Mouse (Mus musculus) 3T3-L1 (cell line): ENCODE measurements around the gene Mapk9.

Source experiments
- DNase-seq: peaks from one replicate; pipeline ENCODE4 v3.0.0-alpha.2; 2015; ENCODE audit warnings: low read depth, low spot score

Mapk9 gene

DNA sequence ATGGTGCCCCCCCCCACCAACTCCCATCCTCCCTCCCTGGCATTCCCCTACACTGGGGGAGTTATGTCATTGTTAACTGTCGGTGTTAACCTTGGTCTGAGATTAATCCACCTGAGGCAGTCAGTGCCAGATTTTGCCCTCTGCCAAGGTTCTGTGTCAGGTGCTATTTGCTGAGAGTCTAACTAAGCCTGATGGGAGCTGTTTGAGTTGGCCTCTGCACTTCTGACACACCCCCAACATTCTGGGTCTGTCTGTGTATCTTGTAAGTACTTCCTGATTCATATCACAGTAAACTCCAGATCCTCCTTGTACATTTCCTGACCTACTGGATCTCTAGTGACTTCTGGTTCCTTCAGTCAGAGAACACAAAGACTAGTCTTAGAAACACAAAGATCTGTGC is 5.9 kb upstream of the Mapk9 start:
- DNase-seq: no peak

DNA sequence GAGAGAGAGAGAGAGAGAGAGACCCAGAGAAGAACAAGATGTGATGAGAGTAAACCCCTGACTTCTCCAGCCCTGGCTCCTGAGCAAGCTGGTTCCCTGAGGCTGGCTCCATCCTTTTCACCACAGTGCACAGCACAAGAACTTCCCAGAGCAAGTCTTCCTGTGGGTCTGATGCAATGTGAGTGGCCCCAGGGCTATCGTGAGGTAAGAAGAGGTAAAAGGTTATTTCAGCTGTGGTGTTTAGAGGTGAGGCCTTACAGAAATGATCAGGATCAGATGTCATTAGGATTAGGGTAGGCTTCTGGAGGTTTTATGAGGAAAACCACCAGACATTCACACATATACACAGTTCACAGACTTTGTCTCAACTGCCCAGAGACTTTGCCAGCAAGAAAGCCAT is 4.7 kb upstream of the Mapk9 start:
- no peak for DNase-seq

DNA sequence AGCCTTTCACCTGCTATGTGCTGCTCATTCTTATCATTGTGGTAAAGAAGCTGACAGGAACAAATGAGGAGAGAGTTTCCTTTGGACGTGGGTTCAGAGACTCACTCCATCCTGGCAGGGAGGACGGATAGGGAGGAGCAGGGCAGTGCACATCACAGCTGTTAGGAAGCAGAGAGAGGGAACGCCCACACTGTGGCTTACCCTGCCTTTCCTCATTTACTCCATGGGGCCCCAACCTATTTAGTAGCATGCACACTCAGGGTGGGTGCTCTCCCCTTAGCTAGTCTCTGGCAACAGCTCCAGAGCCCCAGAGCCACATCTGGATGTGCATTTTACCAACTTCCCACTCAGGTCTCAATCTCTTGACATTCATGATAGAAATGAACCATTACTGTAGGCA is 3.8 kb upstream of the Mapk9 start:
- no peak for DNase-seq

DNA sequence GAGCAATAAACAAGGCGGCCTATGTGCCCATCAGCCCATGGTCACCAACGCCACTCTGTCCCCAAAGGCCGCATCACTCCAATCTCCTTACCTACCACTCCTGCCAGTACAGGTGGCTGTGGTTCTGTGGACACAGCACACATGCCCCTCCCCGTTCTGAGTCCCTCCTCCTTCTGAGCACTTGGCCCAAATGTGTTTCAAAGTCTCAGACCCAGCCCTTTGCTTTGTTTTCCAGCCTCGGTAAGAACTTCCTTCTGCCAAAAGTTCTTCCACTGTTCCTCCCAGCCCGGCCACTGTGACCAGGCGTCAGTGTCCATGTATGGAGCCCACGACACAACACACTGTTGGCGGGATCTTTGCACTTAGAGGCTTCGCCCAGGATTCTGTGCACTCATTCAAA is 2.2 kb upstream of the Mapk9 start:
- DNase-seq: no peak

DNA sequence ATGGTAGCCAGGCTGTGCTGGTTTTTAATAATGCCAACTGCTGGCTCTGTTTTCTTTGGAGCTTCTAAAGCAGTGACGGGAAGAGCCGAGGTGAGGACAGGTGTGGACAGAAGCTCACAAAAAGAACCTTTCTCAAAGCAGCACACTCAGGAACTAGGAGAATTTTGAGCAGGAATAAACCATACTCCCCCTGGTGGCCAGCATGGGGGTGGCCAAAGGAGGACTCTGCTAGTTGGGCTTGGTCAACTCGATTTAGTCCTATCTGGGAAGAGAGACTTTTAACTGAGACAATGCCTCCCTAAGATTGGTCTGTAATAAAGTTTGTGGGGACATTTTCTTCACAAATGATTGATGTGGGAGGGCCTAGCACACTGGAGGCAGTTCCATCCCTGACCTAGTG is 1.6 kb upstream of the Mapk9 start:
- DNase-seq: peak; percentile 81

DNA sequence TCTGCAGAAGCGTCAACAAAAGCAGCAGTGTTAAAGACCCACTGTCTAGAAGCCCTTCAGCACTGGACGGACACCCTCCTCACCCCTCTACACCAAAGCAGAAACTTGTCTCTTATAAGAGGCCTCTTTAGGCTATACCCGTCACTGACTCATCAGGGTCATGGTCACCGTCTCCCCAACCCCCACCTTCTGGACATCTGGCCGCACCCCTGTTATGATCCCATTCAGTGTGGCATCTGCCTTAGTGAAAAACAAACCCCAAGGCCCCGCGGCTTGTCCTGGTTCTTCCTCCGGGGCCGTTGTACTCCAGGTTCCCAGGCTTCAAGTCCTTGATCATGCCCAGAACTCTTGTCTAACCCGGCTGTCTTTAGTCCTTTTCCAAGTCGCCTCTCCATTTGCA is 593 bp upstream of the Mapk9 start:
- peak; percentile 22 for DNase-seq

DNA sequence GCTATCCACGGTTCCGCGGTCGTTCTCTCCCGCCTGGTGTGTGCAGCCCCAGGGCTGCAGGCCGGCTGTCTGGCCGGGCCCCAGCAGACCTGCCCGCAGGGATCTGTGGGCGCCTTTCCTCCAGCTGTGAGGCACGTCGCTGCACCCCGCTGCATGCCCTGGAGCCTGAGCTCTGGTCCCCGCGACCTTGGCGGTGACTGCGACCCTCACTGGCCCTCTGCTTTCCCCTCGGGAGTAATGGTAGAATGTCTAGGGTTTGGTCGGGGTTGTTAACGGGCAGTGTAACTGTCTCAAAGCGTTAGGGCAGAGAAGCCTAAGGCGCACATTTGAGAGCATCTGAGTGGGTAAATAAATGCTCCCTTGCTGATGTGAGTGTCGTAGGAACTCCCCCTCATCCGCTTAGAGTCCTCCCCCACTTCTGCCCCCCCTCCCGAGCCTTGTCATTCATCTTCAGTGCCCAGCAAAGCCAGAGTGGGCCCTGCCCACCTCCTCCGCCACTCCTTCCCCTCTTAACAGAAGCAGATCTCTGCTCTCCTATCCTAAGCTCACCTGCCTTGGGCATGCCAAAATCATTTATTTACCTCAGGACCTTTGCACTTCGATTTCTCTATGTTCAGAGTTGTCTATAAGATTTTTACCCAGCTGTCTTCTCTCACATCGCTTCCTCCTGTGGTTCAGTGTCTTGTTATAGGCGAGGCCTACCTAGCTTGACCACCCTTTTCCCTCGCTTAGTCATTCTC is 690 bp downstream of the Mapk9 start:
- DNase-seq: peak; percentile 63

DNA sequence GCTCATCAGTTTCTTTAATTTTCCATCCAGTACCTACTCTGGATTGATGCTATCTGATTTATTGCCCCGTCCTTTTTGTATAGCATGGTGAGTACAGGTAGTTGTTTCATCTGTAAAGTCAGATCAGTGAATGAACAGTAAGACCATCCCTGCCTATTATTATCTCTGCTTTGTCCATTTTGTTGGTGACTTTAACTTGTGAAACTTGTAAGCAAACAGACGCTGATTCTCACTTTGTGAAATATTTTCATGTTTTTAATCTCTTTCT is 1.2 kb downstream of the Mapk9 start:
- DNase-seq: no peak

DNA sequence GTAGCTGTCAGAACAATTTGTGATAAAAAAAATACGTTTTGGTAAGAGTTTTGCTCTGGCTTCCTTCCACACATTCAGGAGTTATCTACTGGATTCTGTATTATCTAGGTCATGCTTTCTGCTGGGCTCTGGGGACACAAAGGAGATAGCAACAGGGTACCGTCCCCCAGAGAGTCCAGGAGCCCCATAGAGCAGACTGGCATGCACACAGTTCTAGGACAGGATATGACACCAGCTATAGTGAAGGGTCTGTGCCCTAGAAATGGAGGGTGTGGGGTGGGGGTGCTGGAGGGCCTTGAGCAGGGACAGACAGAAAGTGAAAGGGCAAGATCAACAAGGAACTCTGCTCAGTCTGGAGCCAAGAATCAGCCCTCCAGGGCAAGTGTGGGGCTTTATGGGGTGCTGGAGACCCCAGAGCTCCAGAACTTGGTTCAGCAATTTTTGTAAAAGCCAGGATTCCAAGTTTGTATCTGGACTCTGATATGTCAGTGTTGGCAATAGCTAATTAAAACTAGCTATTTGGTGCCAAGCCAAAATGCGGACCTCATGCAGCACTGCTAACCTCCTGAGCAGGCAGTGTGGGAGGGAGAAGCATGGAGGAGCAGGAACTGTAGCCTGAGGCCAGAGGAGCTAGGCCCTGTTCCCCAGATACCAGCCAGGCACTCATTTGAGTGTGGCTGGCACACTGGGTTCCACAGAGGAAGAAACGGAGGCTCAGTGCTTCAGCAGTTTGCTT is 1.7 kb downstream of the Mapk9 start:
- peak; percentile 6 for DNase-seq

DNA sequence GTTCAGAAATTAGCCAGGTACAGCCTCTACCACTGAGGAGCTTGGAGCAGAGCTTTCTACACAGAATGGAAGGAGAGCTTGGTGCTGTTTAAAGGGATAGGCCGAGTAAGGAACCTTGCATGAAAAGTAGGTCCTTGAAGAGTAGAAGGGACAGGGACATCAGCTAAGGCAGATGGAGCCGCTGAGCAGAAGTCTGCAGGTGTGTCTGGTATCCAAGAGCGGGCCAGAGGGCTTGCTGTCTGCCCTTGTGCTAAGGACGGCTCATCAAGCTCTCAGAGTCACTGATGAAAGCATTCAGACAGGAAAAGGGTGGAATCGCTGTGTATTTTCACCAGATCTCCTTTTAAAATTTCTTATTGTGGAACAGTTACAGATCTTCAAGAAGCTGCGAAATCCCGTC is 3.8 kb downstream of the Mapk9 start:
- DNase-seq: no peak

DNA sequence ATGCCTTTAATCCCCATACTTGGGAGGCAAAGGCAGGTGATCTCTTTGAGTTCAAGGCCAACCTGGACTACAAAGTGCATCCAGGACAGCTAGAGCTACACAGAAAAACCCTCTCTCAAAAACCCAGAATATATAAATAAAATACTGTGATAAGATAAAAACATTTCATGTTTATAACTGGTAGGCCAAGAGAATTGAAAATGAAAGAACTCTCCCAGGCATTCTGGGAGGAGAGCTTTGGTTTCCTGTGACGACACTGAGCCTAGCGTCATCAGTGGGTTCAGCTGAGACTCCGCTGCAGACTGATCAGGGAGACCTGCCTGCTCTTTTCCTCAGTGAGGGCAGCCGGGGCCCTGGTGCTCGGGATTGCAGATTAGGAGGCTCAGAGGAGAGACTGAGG is 8.6 kb downstream of the Mapk9 start:
- DNase-seq: no peak

DNA sequence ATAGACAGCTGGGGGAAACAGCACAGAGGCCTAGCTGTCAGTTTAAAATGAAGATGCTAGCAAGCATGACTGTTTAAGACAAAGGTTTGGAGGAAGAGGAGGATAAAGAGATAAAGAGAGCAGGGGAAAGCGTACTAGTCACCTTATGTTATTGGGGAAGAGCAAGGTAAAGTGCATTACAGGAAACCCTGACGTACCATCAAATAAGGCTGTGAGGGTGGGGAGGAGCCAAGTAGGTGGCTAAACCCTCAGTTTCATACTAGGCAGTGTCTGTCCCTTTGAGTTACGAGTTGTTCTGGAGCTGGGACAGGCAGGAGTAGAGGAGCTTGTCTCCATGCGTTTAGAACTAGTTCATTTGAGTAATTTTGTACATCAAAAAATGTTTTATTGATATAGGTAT is 14.6 kb downstream of the Mapk9 start:
- no peak for DNase-seq

DNA sequence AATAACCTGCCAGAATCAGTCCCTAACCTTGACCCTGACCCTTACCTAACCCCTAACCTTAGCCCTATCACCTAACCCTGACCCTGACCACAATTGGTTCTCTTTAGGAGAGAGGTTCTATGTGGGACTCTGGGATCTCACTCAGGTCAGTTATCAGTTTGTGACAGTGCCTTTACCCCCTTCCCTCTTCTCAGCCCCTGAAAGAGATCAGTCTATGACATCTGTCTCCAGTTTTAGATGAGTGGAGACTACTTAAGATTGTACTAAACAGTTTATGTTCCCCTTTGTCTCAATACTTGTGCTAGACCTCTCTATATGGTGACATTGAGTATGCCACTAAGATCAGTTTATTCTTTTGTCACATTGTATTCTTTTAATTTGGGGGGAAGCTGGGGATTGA is 17.4 kb downstream of the Mapk9 start:
- no peak for DNase-seq

DNA sequence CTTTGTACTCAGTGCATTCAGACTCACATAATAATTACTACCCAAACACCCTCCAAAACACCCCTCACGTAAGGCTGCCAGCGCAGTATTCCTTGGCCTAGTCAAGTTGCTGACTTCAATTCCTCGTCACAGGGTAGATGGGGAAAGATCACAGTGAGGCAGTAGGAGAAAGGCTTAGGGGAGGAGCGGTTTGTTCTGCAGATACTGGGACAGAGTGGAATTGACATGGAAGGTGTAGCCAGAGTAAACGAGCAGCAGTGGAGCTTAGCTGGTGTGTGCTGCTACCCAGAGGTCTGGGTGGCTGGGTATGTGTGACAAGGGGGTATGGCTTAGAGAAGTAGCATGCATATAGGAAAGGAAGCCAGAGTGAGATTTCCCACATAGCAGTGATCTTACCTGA is 20.8 kb downstream of the Mapk9 start:
- no peak for DNase-seq

DNA sequence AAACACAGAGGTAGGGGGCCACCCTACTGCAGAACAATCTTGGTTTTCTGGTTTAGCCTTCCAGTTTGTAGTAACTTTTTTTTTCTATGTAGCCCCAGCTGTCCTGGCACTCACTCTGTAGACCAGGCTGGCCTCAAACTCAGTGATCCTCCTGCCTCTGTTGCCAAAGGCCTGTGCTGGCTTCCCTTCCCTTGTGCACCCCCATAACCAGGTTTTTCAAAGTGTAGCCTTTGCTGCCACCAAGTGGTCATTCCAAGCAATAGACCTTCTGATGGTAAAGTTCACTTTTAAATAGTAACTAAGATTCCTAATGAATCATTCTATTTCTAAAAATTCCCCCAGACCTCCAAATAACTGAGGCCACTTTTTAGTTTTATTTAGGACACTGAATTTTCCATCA is 23.2 kb downstream of the Mapk9 start:
- peak; percentile 79 for DNase-seq

DNA sequence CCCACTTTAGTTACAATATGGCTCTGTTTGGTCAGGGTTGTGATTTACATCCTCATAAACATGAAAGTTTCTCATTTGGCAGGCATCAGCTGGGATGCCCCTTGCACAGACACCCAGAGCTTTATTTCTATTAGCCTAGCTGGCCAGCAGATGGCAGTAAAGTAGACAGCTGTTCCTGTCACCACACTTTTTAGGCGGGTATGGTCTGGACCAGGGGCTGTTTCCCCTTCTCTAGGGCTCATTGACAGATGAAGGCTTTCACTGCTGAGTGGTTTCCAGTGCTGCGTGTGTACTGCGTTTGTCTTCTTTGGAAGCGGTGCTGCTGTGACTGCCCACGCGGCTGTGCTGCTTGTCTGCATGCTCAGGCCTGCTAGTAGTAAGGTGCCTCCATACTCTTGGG is 25.4 kb downstream of the Mapk9 start:
- peak; percentile 60 for DNase-seq

DNA sequence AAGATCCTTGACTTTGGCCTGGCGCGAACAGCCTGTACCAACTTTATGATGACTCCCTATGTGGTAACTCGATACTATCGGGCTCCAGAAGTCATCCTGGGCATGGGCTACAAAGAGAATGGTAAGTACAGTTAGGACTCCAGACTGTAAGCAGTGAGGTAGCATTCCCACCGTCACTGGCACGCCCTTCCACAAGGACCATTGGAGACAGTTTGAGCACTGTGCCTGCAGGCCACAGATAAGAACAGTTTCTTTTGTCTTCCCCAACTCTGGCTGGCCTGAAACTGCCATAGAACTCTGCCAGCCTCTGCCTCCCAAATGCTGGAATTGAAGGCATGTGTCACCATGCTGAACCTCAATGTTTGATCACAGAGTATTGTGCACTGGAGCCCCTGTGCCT is 26.2 kb downstream of the Mapk9 start:
- DNase-seq: no peak

DNA sequence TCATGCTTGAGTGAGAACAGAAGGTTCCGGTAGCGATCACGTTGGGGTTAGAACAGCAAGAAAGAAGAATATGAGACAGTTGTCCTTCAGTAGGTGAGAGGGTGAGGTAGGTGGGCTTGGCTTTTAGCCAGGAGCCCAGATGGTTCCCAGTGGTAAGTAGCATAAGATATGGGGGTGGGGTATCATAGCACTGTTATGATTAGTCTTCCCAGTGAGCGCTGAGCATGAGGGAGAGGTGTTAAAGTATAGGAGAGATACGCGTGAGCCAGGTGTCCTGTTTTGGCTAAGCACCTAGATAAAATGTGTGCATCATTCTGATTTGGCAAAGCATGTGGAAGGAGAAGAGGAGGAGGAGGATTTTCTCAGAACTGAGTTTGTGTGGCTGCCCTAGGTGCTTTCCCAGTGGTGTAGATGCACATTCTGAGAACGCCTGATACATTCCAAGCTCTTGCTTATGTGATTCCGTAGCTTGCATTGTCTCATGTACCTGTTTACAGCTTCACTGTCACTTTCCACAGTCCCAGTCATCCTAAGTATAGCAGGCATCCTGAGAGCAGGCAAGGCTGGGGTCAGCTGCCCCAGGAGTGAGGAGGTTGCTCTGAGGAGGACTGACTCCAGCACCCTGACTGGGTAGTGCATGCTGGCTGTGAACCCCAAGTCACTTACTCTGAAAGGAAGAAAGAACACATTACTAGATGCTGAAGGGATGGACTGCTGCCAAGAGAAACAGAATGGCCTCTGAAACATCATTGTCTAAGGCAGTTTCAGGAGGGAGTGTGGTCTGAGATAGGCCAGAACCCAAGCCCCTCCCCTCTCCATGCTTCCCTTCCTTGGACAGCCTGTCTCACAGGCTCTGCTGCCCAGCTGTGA is 30.6 kb downstream of the Mapk9 start:
- peak; percentile 83 for DNase-seq

DNA sequence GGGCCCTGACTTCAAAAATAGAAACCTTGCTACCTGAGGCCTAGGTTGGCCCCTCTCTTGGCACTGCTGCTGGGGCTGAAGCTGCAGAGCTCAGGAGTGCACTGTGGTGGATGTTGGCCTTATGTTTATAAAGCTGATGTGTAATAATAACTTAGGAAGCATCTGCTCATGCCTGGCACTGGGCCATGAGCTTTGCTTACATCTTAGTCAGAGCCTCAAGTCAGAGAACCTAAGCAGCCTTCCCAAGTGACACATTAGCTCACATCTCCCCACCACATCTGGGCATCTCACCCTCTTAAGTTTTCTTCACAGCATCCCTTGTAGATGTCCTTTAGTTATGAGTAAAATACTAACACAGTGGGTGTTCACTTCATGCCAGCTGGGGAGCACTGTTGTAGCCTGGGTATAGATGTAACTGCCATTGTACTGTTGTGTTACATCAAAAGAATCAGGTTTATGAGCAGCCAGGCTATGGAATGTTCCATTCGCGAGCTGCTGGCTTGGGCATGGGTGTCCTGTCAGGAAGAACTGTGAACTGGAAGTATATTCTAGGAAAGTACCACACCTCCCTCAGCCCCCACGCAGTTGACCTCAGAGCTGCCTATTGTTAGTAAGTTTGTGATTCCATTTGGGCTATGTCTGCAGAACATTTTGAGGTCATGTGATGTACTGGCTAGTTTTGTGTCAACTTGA is 33.5 kb downstream of the Mapk9 start:
- DNase-seq: peak; percentile 73

DNA sequence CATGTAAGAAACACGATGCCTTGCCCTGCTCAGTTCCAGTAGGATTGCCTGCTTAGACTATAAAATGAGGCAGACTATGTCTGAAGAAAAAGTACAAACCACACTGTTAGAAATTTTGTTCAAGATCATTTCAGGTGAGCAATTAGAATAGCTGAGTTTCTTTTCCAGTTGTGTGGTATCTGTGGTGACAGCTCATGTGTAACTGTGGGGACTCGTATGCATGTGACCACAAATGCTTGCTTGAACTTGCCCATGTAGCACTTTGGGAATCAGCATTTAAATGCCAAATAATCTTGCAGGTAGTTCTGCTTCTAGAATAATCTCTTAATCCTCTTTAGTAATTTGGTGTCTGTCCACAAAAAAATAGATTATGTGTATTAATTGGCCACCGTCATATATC is 36.8 kb downstream of the Mapk9 start:
- DNase-seq: no peak

DNA sequence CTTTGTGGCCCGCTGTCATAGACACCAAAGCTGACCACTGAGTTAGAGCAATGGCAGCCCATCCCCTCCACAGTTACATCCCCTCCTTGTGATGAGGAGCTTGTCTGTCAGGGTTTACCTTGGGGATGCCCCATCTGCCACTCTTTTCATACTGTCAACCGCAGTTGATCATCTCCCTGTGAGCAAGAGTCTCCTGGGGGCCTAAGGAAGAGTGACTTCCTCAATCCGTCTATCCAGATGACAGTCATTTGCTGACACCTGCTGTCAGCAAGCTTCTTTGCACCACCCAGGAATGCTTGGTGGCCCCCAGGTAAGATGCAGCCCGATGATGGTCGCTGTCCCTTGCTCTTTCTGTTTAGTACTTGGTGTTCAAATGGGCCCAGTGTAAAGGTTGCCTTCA is 41.9 kb downstream of the Mapk9 start:
- no peak for DNase-seq

DNA sequence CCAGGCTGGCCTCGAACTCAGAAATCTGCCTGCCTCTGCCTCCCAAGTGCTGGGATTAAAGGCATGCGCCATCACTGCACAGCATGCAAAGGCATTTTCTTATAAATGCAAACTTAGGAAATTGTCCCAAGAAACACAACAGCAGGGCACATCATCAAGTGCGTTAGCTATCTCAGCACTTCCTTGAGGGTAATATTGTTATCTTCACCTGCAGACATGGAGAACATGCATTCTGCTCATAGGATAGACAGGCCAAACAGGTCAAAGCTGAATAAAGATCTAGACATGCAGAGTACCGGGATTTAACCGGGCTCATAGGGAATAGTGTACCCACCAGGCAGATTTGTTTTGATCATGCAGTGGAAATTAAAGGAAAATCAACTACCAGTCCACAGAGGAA is 45.4 kb downstream of the Mapk9 start:
- DNase-seq: no peak
